Mouse (Mus musculus): ENCODE data around the gene Klhl1. TPM values are rescaled to one million over a fixed set of nuclear protein-coding genes. Genes with fewer than 3 reads are reported as not detected.

The Klhl1 gene
- total RNA-seq (2022), result not detected

DNA sequence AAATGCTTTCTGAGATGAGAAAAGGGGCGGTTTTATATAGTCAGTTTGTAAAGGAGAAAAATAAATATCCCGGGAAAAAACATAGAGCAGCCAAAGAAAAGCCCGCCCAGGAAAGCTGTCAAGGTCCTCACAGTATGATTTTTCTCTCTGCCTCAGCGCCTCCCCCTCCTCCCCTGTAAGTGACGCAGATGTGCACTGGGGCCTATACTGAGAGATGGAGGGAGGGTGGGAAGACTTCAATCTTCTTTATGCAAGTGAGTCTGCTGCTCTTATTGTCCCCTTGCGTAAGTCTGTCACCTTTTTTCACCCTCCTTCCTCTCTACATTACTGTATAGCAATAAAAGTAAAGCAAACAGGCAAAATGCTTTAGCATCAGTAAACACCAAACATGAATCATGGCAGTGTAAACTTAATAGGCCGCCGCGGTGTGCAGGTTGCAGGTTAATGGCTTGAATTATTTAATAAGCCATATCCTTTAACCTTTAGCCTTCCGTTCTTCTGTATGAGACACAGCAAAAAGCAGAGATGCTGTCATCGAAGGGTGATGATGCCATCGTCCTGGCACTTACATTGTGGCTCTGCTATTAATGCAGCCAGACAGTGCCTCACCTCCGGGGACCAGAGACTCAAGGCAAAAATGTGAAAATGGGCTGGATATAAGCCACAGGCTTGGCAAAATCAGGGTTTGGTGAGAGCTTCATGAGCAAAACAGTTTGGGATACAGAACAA lies at the start of gene Klhl1:
Klhl1 (minus strand) TSS at position 149 of the 729 bp plus-strand sequence.
- no peak for DNase-seq

DNA sequence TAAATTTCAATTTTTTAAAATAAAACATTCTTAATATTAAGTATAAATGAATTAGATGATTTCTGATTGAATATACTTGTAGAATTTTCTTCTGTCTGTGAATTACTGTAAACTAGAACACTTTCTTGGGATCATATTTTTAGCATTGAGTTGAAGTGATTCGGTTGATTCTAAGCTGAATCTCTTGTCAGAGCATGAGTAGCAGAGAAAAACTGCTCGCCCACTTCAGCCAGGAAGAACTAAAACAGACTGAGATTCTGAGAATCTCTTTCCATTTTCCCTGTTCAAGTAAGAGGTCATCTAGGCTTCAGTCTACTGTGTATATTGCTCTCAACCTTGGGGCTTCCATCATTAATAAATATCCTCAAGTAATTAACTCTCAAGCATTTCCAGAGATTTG lies 34.8 kb upstream of the Klhl1 start:
- no peak for DNase-seq

DNA sequence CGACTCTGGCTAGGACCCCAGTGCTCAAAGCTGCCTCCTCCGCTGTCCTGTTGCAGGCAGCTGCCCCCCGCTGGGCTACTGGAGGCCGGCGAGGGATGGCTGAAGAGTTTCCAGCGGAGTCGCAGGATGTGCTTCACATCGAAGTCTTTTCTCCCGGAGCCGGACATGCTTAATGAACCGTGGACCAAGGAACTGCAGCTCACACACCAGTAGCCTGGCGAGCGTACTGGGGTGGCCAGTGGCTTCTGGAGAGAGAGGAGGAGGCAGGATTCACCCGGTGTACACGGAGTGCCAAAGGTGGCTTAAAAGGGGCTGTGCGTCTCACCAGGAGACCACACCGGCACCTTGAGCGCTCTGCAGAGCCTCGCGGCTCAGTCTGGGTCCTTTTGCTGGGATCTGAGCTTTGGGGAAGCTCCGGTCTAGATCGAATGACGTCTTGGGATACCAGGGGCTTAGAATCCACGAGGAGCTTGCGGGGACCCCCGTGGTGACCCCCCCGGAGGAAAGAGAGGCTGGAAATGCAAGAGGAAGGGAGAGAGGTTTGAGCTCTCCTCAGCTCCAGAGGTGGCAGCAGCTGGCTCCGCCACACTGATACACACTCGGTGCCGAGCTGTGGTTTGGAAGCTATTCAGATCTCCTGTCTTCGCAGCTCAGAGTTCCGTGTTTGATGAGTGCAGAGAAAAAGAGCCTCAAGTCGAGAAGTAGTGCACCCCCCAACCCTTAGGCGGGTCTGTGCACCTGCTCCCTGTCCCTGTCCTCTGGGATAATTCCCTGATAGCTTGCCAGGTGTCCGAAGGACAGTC lies 550 bp downstream of the Klhl1 start:
- DNase-seq, result no peak

DNA sequence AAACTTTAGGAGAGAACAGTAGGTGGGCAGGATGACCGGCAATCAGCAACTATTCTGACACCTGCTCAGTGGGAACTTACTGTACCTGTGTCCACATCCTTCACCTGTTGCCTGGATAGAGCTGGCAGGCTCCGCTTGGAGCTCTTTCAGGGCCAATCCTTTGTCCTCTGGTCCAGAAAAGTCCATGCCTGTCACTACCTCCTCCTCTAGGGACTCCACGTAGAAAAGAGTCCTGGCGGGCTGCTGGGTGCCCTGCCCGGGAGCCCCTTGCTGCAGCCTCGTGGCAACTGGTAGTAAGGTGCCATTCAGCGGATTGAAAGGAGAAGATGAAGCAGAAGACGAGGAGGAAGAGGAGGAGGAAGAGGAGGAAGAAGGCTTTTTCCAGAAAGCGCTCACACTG lies 1.2 kb downstream of the Klhl1 start:
- DNase-seq, result no peak

DNA sequence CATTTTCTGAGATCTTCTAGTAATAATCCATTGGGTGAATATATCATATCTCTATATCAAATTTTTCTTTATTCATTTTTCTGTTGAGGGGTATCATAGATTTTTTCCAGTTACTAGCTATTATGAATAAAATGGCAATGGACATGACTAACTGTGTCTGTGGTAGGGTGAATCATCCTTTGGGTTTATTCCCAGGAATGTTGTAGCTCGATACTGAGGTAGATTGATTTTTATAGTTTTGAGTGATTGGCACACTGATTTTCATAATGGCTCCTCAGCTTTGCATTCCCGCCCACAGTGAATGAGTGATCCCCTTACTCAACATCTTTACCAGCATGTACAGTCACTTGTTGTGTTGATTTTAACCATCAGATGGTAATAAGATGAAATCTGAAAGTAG lies 19.0 kb downstream of the Klhl1 start:
- DNase-seq, result no peak

DNA sequence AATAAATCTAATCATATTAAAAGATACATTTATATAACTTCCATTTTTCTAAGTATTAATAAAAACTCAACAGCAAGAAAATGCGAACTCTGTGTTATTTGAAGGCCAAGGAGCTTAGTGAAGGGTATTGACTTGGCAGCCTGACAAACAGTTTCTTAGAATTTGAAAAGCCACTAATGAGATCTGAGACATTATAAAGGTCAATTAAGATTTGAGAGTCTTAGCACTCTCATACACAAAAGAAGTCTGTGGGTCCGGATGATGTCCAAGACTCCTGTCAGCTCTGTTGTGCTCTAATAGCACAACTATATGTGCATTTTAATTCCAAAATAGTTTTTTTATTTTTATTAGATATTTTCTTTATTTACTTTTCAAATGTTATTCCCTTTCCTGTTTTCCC lies 47.1 kb downstream of the Klhl1 start:
- no peak for DNase-seq

DNA sequence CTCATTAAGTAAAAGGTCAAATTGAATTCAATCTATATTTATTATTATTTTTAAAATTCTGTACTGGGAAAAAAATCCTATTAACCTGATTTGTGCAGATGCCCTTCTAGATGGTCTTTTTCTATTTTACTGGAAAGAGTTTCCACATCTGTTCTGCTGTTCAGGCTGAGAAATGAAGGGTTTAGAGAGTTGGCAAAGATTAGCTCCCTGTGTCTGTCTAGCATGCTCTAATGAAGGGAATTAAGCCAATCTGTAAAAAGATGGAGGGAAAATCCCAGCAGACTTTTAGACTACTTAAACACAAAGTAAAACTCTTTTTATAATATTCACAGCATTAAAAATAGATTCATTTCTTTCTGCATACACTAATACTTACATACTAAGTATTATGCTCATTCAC lies 47.6 kb downstream of the Klhl1 start:
- no peak for DNase-seq

DNA sequence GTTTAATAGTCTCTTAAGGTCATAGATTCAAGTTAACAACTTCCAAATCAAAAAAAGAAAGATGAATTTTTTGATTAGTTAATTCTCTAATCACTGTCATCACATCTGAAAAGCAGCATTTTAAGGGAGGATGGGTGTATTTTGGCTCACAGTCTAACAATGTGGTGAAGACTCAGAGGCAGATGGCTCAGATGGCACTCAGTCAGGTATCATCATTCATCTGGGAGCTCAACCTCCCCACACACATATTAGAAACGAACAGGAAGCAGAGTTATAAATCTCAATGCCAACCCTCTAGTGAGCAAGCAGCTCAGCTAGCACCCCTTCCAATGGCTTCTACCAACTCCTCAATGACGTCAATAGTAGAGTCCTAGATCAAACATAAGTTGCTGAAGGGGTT lies 57.1 kb downstream of the Klhl1 start:
- DNase-seq, result no peak

DNA sequence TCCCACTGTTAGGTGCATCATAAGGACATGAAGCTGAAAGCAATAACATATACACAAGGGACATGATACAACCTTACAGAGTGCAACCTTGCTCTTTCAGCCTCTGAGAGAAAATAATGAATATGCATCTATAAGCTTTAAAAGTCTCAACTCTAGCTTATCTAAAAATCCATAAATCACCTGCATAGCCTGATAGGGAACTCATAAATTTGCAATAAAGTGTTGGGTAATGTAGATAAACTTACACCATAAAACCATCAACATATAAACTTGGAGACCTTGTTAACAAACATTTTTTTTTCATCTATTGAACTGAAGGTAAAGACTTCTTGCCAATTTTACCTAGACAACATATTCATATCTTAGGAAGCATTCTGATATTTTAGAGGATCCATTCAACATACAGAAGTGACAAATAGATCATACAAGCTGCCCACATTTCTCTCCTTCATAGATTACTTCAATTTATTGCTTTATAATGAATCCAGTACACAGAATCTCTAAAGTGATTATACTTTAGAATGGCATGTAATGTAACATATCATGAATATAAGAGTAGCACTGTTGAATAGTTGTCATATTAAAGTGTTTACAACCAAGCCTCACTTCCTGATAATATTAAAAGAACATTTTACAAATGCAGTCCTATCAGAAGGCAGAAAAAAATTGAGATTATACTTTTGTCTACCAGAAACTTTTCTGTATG lies 126.7 kb downstream of the Klhl1 start:
- DNase-seq, result no peak

DNA sequence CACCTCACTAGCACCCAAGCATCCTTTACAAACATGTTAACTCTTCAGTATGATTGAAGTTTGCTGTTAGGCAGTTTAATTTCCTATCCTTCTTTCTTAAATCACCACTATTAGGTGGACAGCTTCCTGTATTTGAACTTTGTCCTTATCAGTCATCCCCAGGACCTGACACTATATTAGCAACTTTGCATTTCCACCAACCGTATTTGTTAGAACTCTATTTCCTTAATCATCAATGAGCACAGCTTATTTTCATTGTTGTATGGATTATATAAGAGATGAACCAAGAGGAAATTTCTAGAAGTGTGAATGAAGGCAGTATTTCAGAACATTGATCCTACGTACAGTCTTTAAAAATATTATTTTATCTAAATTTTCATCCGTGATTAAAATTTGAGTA lies 156.2 kb downstream of the Klhl1 start:
- no peak for DNase-seq

DNA sequence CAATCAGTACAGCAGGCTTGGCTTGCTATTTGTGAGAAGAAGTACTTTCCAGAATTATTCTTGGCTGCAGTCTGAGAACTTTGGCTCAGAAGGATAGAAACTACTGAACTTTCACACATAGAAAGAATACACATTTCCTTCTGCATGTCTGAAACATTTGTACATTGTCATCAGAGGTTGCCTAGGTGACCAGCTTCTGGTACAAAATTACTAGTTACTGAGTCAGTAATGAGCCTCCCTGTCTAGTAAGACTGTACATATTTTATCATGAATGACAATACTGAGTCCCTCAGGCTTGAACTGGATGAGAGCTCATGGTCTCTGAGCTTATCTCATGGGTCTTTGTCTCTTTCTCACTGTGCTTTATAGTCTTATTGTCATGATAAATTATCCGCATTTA lies 170.7 kb downstream of the Klhl1 start:
- no peak for DNase-seq

DNA sequence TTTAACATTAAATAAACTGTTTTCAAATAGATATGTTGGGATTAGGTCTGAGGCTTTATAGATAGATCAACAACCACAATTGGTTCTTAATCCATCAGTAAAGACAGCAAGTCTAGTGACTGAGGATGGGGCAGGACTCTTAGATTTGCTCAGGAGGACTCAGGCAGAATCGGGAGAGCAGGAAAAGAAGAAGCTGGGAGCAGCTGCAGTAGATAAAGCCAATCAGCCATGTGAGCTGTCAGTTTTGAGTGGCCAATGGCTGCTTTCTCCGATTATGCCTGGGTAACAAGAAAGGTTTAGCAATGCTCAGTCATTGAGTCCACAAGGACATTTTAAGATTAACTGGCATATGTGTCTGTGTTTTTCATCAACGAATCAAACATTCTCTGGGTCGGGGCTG lies 187.8 kb downstream of the Klhl1 start:
- no peak for DNase-seq

DNA sequence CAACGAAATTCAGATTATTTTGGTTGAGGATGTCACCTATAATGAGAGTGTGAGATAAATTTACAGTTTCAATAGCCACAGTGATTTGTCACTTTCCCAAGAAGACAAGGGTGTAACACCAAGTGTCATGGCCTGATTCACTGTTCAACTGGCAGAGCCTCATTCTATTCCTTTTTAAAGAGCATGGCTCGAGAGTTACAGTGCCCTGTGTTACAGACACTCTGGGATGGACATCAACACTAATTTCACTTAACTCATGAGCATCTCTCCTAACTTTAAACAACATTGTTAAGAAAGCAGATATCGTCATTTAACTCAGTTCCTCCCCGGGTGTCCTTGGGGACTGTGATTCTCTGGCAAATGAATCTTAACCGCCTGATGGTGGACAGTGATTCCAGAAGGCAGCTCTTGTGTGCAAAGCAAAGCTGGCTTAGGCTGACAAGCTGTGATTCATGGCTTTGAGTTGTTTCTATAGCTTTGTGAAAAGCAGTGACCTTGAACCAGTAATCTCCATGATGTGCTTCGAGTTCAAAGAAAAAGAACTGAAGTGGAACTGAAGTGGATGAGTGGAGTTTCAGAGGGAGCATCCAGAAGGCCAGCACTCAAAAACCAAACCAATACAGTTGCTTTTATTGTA lies 301.0 kb downstream of the Klhl1 start:
- no peak for DNase-seq

DNA sequence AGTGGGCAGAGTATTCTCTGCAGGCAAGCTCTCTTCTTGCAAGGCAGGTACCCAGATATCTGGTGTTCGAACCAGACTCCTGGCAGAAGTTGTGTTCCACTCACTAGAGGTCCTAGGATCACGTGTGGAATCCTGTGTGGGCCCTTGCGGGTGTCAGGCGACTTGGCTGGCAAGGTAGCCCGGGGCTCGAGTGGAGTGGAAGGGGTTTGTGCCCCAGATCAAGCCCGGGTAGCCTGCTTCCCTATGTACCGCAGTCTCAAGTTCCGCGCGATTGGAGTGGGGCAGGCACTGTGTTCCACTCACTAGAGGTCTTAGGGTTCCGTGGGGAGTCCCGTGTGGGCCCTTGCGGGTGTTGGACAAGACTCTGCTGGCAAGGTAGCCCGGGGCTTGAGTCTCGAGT lies 324.1 kb downstream of the Klhl1 start:
- peak; percentile 1 for DNase-seq

DNA sequence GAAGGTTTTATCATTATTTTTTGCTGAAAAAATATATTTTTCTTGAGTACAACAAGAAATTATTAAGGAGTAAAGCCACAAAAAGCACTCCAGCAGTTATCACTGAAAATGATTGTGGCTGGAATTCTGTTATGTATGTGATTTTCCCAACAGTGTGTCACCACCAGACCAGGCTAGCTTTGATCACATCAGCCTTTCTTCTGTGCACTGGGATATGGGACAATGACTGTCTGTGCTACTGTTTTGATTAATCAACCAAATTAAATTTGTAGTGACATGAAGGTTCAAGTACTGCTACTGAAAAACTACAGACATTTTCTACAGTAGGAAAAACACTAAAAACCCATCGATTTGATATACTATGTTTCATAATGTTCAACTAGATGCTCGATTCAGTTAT lies 344.4 kb downstream of the Klhl1 start:
- no peak for DNase-seq

DNA sequence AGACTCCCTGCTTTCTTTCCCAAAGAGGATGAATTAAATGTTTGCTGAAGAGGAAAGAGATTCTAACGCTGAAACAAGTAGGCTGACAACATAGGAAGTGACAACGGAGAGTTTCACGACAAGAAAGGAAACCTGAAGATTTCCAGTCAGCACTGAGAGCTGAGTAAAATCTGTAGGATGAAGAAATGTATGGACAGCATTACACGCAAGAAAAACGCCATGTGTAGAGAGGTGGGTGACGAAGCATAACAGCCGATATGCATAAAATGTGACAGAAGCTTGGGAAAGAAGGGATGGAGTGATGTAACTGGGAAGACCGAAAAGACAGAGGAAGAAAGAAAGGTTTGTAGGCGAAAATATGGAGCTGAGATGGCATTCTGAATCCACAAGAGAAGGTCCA lies 375.8 kb downstream of the Klhl1 start:
- DNase-seq, result no peak

DNA sequence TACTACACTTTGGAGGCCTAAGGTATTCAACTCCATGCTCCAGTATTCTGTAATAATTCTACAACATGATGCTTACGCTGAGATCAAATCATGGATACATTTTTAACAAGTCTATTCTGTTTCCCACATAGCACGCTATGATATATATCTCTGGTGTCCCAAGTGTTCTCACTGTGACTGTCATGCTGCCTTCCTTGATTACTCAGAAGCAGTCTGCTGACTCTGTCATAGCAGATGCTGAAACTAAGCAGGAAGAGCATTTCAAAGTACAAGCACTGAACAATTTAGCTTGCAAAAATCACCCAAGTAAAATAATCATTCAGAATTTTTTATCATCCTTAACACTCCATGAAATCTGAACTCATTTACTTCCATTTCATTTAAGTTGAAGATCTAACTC lies 378.7 kb downstream of the Klhl1 start:
- DNase-seq, result no peak

DNA sequence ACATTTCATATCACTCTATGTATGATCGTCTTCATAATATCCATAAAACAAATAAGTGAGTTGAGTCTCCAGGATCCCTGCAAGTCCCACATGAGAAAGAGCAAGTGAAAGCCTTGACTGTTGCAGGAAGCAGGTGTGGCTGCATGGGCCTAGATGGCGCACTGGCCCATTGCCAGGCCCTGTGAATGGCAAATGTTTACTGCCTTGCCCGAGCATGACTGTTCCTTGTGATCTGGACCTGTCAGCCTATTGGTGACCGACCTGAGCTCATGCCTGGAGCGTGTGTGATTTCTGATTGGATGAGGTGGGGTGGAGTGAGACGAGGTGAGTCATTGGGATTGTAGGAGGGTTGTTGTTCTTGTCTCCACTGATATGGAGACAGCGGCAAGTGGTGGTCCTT lies 411.5 kb downstream of the Klhl1 start:
- no peak for DNase-seq

DNA sequence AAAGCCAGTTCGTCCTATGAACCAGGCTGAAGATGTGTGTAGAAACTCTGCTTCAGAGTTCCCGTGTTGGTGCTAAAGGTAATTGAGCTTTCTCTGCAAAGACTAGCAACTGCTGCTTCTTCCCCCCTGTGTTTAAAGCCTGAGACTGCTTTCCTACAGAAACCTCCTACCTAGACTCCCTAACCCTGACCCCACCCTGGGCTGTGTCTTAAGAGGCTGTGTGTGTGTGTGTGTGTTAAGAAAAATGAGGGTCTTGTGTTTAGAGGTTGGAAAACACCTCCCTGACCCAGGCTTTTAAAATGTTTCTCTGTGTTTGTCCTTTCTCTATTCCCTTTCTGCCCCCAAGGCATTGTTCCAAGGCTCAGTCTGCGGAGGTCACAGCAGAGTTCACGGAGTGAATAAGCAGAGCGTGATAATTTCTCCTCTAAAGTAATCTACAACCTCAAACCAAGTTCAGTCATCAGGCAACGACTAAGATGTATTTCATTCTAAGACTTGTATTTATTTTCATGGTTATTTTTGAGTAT lies 437.2 kb downstream of the Klhl1 start:
- DNase-seq, result no peak

DNA sequence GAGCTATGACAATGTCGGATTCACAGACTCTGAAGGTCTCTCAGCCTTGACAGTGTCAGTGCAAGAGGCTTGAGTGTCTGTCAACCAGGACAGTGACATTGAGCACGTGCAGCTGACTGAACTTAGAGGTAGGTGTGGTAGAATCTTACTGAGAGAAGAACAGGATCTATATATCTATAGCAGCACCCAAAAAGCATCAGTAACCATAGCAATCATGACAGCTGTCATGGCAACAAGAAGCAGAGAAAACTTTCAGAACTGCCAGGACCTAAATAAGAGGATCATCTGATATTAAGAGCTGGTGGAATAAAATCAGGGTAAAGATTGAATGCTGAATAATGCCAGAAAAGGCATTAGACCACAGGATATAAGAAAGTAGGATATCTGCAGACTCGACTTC lies 453.0 kb downstream of the Klhl1 start:
- DNase-seq, result no peak

Data from adrenal gland, adult 8-10 months (tissue).